Mouse (Mus musculus): ENCODE results near the gene Zfp708.
"Not testable (repeated sequence)": the region's sequence is repeated elsewhere in the genome, so short reads cannot be mapped to it uniquely, and the experiment has no call there.

Zfp708 gene

DNA sequence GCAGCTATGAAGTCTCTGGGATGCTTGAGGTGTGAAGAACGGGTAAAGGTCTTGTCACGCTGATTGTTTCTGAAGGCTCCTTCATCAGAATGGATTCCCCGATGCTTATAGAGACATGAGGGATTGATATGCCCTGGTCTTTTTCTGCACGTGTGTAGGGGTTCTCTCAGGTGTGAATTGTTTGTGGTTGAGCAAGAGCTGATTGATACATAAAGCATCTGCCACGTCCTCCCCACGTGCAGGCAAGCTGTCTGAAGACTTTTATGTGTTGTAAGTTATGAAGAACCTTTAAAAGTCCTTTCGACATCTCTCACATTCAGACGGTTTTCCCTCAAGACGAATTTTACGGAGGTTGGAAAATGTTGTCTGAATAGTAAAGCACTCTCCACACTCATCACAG lies at the start of gene Zfp708:
Gene Zfp708 (minus strand): TSS at position 101 of the 400 bp plus-strand sequence.
- no peak for DNase-seq

DNA sequence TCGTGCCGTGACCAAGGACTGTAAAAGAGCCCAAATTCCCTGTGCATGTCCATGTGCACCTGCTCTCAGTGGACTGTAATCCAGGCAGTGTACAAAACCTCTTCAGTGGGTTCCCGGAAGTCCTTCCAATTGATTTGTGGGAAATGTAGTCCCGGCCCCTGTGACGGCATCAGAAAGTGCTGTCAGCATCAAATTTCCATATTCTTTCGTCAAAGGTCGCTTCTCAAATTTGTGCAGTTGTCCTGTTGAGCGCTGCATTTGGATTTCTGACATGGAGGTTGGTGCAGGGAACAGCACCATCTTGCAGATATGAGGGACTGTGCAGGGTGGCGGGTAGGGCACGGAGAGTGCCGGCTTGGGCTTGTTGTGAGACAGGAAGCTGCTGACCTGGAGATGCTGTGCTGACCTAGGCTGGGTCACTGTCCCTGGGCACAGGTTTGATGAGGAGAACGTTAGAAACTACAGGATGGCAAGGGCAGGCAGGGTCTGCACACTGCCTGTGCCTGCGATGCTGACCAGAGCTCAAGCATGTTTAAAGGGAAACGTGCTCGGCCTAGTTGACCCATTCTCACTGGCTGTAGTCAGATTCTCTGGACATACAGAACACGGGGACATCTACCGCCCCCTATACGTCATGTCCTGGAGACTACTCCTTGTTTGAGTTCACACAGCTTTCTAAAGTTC lies 30.4 kb upstream of the Zfp708 start:
- DNase-seq, result peak; percentile 77

- DNase-seq, result not testable (repeated sequence)
Observed at GRCm38 (mm10) chr13:67127507-67127906, 29.7 kb upstream of the Zfp708 start.

GRCm38 (mm10) chr13:67124460-67124859 lies 26.7 kb upstream of the Zfp708 start:
- no peak for DNase-seq

DNA sequence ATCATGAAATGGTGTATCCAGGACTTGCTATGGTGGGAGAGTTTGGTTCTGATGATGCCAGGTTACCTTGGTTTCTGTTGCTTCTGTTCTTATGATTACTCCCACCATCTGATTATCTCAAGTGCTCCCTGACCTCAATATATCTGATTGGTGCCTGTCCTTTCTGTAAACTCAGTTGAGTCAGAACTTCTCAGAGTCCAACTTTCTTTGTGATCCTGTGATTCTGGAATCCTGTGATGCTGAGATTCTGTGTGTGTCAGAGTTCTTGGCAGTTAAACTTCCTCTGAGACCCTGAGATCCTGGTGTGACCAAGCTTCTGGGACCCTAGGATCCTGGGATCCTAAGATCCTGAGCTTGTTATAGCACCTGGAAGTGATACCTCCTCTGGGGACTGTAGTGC lies 23.6 kb upstream of the Zfp708 start, which contains the start of gene Zfp759:
Gene Zfp759 (plus strand): TSS at position 301 of the 400 bp plus-strand sequence.
- DNase-seq, result not testable (repeated sequence)

GRCm38 (mm10) chr13:67116163-67116562 lies 18.4 kb upstream of the Zfp708 start, which contains the start of gene Rslcan18:
Gene Rslcan18 (minus strand): TSS chr13:67116263.
- DNase-seq, result not testable (repeated sequence)

- DNase-seq, result no peak
Observed at GRCm38 (mm10) chr13:67113287-67113686, 15.5 kb upstream of the Zfp708 start.

- no peak for DNase-seq
Observed at GRCm38 (mm10) chr13:67112096-67112495, 14.3 kb upstream of the Zfp708 start.

- no peak for DNase-seq
Observed at GRCm38 (mm10) chr13:67108821-67109206, 11.0 kb upstream of the Zfp708 start.

DNA sequence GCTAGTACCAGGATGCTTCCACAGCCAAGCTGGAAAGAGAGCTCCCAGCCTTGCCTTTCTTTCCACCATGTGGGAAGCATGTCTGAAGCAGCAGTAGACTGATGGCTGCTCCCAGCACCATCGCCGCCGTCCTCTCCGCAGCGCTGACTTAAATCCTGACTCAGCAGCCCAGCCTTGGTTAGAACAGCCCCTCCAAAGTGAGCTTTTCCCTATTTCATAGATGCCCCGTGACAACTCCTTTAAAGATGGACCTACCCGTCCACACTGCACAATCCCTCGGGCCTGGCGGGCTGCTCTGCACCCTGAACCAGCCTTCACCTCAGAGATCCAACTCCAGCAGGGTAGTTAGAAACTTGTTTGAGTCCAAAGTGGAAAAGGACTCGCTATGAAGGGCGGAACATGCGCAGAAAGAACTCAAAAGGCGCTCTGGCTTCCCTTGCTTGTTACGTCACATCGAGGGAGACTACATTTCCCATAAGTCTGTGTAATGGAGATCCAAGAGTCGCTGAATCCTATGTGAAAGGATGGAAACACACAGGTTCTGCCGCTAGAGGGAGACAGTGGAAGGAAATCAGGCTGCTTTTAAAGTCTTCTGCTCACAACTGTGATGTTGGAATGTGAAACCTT lies 10.5 kb upstream of the Zfp708 start, which contains the start of gene Gm28557:
Gene Gm28557 (minus strand): TSS at position 411 of the 627 bp plus-strand sequence.
- peak; percentile 87 for DNase-seq

- DNase-seq, result no peak
Observed at GRCm38 (mm10) chr13:67107681-67108080, 9.9 kb upstream of the Zfp708 start.

DNA sequence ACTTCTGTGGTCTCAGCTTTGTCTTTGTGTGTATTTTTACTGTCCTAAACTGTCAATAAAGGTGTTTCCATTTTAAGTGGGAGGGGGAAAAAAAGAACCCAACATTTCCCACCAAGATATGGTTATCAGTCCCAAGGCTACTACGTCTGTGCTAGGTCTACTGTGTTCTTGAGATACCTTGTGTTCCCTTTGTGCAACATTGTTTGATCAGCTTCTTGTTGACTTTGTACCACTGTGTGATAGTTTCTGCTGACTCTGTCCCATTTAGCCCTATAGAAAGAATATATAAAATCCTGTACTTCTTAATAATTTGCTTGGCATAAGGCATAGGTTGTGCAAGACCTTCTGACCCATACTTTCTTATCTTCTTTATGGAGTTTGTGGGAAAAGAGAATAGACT lies 7.6 kb downstream of the Zfp708 start:
- no peak for DNase-seq

- DNase-seq, result no peak
Observed at GRCm38 (mm10) chr13:67081946-67082345, 15.8 kb downstream of the Zfp708 start.

DNA sequence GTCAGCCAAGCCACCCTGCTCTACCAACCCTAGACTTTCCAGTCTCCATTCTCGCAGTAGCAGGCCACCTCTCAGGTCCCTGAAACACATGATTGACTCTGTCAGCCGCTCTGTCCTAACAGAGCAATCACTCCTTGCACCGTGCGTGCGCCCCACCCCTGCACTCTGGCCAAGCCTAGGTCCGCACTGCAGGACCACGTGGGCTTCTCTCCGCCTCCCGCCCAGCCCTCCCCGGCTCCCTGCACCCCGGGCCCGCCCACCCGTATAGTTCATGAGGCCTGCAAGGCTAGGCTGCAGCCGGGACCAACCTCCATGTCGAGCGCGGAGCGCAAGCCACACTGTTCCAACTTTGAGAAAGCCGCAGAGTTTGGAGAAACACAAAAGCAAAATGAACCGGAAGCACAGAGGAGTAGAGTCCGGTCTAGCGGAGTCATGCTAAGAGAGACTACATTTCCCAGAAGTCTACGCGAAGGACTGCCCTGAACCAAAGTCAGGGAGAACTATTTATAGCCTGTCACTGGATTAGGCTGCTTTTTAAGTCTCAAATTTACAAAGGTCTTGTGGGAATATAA lies 16.5 kb downstream of the Zfp708 start:
- DNase-seq, result peak; percentile 56

GRCm38 (mm10) chr13:67077244-67077643 lies 20.5 kb downstream of the Zfp708 start:
- no peak for DNase-seq

DNA sequence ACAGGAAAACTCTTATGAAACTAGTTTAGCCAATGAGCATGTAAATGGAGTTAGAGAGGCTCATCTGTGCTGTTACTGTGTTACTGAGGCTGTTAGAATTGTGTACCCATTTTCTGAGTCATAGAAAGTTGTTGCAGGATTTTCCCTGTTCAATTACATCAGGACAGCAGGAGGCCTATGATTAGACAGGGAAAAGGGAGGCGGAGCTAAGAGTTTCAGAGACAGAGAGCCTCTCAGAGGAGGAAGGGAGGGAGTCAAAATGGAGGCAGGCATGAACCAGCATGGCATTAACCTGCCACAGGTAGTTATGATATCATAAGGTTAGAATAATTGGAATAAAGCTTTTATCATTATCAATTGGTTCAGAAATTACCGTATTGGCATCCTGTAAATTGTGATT lies 25.0 kb downstream of the Zfp708 start:
- no peak for DNase-seq

DNA sequence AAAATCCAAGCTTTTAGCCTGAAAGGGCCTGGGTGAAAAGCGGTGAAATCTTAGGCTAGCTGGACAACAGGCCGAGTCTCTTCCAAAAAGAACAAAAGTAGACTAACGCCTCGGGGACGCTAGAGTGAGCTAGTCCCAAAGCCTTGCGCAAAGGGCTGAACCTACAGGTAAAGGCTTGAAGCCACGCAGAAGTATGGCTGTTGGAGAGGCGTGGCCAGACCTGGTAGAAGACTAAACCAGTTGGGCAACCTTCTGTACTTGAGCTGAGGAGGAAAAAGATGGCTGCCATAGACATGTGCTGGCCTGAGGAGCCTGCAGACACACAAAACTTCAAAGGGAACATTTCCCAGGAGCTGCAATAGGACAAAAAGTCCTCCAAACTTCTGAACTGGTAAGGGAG lies 32.4 kb downstream of the Zfp708 start:
- DNase-seq, result no peak

- peak; percentile 8 for DNase-seq
Observed at GRCm38 (mm10) chr13:67062427-67062826, 35.3 kb downstream of the Zfp708 start.

GRCm38 (mm10) chr13:67060786-67061358 lies 36.9 kb downstream of the Zfp708 start, which contains the start of gene Zfp712:
Gene Zfp712 (minus strand): TSS chr13:67061170.
- DNase-seq, result peak; percentile 89

DNA sequence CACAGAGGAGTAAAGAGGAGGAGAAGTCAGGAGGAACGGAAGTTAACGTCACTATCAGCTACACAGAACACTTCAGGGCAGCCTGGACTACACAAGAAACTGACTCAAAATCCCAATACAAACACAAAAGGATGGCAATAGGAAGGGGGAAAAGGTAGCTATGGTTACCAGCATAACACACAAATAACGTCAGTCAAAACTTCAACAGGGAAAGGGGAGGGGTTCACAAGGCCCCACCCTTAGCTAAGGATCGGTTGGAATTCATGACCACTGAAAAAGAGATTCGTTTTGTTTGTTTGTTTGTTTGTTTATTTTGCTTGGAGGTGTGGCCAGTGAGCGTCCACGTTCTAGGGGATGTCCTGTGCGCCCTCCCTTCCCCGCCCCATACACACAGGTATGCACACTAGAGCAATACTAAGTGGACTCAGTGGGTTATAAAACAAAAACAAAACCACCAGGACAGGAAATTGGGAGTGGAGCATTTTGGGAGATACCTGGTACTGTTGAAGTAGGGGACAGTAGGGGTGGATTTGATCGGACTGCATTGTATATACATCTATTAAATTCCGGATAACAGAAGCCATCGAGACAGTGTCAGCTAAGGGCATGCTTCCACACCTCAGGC lies 37.5 kb downstream of the Zfp708 start:
- DNase-seq, result no peak
